Mouse (Mus musculus): ENCODE measurements around the gene Elfn1. TPM values are rescaled to one million over a fixed set of nuclear protein-coding genes. Genes with fewer than 3 reads are reported as not detected.

The Elfn1 gene
- polyA plus RNA-seq, 1 experiment from 2014 or later: 2.7 TPM

GRCm38 (mm10) chr5:139949363-139949762 lies 41.6 kb downstream of the Elfn1 start:
- H3K4me1 ChIP-seq: peaks cover 15% of the 10 kb centered on the region
- no peaks in the 10 kb centered on the region for H3K36me3 ChIP-seq (replicated peaks)
- 47% methylated on average over 8 of the region's 8 CpGs for WGBS
- H3K27me3 ChIP-seq (replicated peaks): no peaks in the 10 kb centered on the region
- H3K9me3 ChIP-seq: no peaks in the 10 kb centered on the region
- ATAC-seq (replicated peaks): no peak
- H3K4me3 ChIP-seq: no peak overlapping the region
- H3K4me2 ChIP-seq: no peak overlapping the region
- H3K27ac ChIP-seq: 0 out of 2 replicates have a peak overlapping the region, but pooled peaks have one; percentile 25
- H3K9ac ChIP-seq: 0 out of 2 replicates have a peak overlapping the region, but pooled peaks have one; percentile 20

DNA sequence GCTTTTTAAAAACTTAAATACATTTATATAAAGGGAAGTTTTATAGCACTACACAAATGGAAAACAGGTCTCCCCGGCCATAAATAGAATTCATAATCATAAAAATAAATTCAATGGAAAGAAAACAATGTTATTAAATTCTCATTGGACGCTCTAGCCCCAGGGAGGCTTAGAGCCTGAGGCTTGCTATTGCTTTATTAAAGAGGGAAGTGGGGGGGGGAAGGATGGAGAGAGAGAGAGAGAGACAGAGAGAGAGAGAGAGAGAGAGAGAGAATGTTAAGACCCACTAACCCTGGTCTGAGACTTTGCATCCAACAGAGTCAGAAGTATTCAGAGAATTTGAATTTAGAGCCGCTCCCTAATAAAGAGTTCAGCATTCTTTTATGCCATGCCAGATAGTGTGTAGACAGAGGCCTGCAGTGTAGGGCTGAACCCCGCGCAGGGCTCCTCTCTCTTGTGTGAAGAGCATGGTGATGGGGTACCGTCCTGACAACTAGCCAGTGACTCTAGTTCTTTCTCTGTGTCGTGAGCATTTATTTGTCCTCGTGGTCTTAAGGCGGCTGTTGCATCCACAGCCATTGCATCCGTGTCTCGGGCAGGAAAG lies 42.3 kb downstream of the Elfn1 start:
- 51% methylated on average over 11 of the region's 11 CpGs for WGBS
- no peaks in the 10 kb centered on the region for H3K9me3 ChIP-seq
- no peak overlapping the region for H3K4me2 ChIP-seq
- H3K27ac ChIP-seq: 0 out of 2 replicates have a peak overlapping the region, but pooled peaks have one; percentile 38
- no peak overlapping the region for H3K9ac ChIP-seq
- peaks cover 15% of the 10 kb centered on the region for H3K4me1 ChIP-seq
- H3K27me3 ChIP-seq (replicated peaks): no peaks in the 10 kb centered on the region
- H3K36me3 ChIP-seq (replicated peaks): no peaks in the 10 kb centered on the region
- H3K4me3 ChIP-seq: no peak overlapping the region
- 0 out of 2 replicates have a peak, but pooled peaks have one; percentile 18 for ATAC-seq (replicated peaks)

GRCm38 (mm10) chr5:139956859-139957258 lies 49.1 kb downstream of the Elfn1 start:
- H3K27ac ChIP-seq: no peak overlapping the region
- no peak overlapping the region for H3K4me2 ChIP-seq
- 44% methylated on average over 10 of the region's 10 CpGs for whole genome bisulfite sequencing
- H3K36me3 ChIP-seq (replicated peaks): no peaks in the 10 kb centered on the region
- H3K9me3 ChIP-seq: no peaks in the 10 kb centered on the region
- H3K4me3 ChIP-seq: no peak overlapping the region
- no peak overlapping the region for H3K9ac ChIP-seq
- 0 out of 2 replicates have a peak, but pooled peaks cover 2% of the 10 kb centered on the region for H3K27me3 ChIP-seq (replicated peaks)
- no peak for ATAC-seq (replicated peaks)
- peaks cover 4% of the 10 kb centered on the region; the same call in 1 of the 2 replicates for H3K4me1 ChIP-seq

GRCm38 (mm10) chr5:139959741-139960140 lies 52.0 kb downstream of the Elfn1 start:
- Histone ChIP-seq H3K36me3 (replicated peaks) (no peaks in the 10 kb centered on the region), H3K27me3 (replicated peaks) (0 out of 2 replicates have a peak, but pooled peaks cover 2% of the 10 kb centered on the region), H3K4me1 (peaks cover 4% of the 10 kb centered on the region; the same call in 1 of the 2 replicates), H3K4me3 (no peak overlapping the region), H3K9ac (no peak overlapping the region), H3K9me3 (no peaks in the 10 kb centered on the region), H3K4me2 (no peak overlapping the region), H3K27ac (no peak overlapping the region)
- WGBS: 93% methylated on average over 4 of the region's 4 CpGs
- ATAC-seq (replicated peaks): no peak

DNA sequence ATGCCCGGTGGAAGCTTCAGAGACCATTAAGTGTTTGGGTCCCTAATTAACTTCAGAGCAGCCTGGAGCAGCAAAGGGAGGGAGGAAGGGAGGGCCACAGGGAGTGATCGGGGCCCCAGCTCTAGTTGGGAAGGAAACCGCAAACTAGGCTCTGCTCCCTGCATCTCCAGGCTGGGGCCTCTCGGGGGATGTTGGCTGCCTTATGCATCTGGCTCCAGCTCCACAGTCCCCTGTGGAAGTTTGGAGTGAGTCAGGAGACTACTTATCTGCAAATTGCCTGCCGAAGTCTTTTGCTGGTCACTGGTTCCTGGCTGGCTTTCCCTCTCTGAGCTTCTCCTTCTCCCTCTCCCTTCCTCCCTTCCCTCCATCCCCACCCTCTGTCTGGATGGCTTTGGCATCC lies 56.6 kb downstream of the Elfn1 start:
- Histone ChIP-seq H3K27ac (no peak overlapping the region), H3K4me1 (no peaks in the 10 kb centered on the region), H3K27me3 (replicated peaks) (no peaks in the 10 kb centered on the region), H3K4me2 (no peak overlapping the region), H3K36me3 (replicated peaks) (no peaks in the 10 kb centered on the region), H3K9ac (no peak overlapping the region), H3K4me3 (no peak overlapping the region), H3K9me3 (no peaks in the 10 kb centered on the region)
- no peak for ATAC-seq (replicated peaks)
- WGBS: 58% methylated on average over 5 of the region's 5 CpGs

GRCm38 (mm10) chr5:139965596-139965995 lies 57.9 kb downstream of the Elfn1 start:
- Histone ChIP-seq H3K4me3 (no peak overlapping the region), H3K27me3 (replicated peaks) (no peaks in the 10 kb centered on the region), H3K4me2 (no peak overlapping the region), H3K4me1 (no peaks in the 10 kb centered on the region), H3K9ac (no peak overlapping the region), H3K36me3 (replicated peaks) (no peaks in the 10 kb centered on the region), H3K9me3 (no peaks in the 10 kb centered on the region), H3K27ac (no peak overlapping the region)
- 92% methylated on average over 14 of the region's 14 CpGs for WGBS
- ATAC-seq (replicated peaks): no peak

DNA sequence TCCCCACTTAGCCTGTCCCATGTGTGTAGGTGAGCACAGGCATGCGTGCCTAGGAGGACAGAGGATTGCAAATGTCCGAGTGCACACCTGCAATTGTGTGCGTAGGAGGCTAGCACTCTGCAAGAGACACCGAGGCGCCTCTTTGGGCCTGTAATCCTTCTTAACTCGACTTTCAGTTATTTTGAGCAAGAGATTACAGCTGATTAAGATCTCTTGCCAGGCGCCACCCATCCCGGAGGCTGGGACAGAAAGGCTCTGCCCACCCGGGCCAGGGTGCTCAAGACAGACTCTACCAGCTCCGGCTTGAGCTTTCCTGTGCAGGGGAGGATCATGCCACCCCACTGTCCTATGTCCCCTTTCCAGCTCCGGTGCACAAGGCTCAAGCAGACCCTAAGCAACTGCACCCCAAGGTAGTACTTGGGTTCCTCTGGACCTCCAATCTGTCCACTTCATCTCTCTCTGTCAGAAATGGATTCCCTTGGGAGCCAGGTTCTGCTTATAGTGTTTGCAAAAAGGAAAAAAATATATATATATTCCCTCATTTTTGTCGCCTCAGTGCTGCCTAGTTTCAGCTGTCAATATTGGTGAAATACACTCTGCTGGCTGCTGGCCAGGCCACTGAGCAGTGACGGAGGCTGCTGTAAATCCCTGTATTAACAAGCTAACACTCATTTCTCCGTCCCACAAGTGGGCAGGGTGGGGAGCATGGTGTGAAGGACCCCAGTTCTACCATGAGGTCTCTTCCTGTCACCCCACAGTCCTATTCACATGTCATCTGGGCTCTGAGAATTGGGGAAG lies 61.6 kb downstream of the Elfn1 start:
- no peaks in the 10 kb centered on the region for H3K9me3 ChIP-seq
- WGBS: 71% methylated on average over 14 of the region's 14 CpGs
- H3K27ac ChIP-seq: no peak overlapping the region
- no peak overlapping the region for H3K9ac ChIP-seq
- no peaks in the 10 kb centered on the region for H3K4me1 ChIP-seq
- H3K27me3 ChIP-seq (replicated peaks): no peaks in the 10 kb centered on the region; the same call in 1 of the 2 replicates
- H3K4me3 ChIP-seq: no peak overlapping the region
- ATAC-seq (replicated peaks): no peak
- no peak overlapping the region for H3K4me2 ChIP-seq
- H3K36me3 ChIP-seq (replicated peaks): no peaks in the 10 kb centered on the region

DNA sequence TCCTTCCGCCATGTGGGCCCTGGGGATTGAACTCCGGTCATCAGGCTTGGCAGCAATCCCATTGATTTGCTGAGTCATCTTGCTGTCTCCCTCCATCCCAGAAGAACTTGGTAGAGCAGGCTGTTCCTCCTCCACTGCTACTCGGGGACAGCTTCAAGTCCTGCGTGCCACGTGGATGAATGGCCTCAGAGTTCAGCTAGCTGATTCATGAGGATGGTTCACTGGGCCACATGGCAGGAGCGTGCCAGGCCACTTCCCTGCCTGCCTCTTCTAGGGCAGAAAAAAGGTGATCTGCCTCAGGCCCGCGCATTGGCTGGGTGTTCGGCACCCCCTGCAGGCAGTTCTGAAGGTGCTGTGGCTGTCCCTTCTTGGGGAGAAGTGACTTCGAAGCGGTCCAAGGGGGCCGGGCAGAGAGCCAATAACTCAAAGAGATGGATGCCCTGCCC lies 62.5 kb downstream of the Elfn1 start:
- no peaks in the 10 kb centered on the region for H3K36me3 ChIP-seq (replicated peaks)
- H3K9ac ChIP-seq: no peak overlapping the region
- no peaks in the 10 kb centered on the region for H3K4me1 ChIP-seq
- H3K4me2 ChIP-seq: no peak overlapping the region
- no peaks in the 10 kb centered on the region; the same call in 1 of the 2 replicates for H3K27me3 ChIP-seq (replicated peaks)
- no peak for ATAC-seq (replicated peaks)
- H3K9me3 ChIP-seq: no peaks in the 10 kb centered on the region
- no peak overlapping the region for H3K4me3 ChIP-seq
- no peak overlapping the region for H3K27ac ChIP-seq
- 66% methylated on average over 12 of the region's 12 CpGs for WGBS

DNA sequence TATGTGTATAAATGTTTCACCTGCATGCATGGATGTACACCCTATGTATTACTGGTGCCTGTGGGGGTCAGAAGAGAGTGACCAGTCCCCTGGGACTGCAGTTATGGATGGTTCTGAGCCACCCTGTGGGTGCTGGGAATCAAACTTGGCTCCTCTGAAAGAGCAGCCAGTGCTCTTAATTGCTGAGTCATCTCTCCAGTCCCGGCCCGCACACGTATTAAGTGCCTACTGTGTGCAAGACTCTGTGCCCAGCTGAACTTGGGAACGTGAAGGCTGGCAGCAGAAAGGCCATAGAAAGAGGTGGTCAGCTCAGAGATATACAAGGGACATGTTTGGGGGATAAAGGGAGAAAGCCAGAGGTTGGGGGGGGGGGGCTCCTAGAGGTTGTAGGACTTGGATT lies 68.8 kb downstream of the Elfn1 start:
- H3K27me3 ChIP-seq (replicated peaks): no peaks in the 10 kb centered on the region; the same call in 1 of the 2 replicates
- H3K9me3 ChIP-seq: no peaks in the 10 kb centered on the region
- no peak overlapping the region for H3K4me3 ChIP-seq
- H3K9ac ChIP-seq: no peak overlapping the region
- H3K27ac ChIP-seq: no peak overlapping the region
- ATAC-seq (replicated peaks): no peak
- no peaks in the 10 kb centered on the region for H3K36me3 ChIP-seq (replicated peaks)
- no peak overlapping the region for H3K4me2 ChIP-seq
- H3K4me1 ChIP-seq: peaks cover 14% of the 10 kb centered on the region
- WGBS: 84% methylated on average over 4 of the region's 4 CpGs

DNA sequence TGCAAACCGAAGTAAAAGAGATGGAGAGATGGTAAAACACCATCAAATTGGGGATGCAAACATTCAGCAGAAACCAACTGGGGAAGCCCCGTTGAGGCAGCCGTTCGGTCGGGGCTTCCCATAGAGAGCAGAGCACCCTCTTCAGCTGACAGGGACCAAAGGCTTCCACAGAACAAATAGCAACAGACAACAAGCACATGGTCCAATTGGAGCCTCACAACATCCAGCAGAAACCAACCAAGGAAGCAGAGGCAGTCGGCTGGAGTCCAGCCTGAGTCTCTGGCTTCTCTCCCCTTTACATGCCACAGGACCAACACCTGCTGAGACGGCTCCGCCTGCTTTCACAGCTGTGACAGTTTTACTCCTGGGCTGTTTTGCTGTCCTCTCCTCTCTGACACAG lies 69.7 kb downstream of the Elfn1 start:
- H3K27me3 ChIP-seq (replicated peaks): no peaks in the 10 kb centered on the region; the same call in 1 of the 2 replicates
- ATAC-seq (replicated peaks): no peak
- H3K4me1 ChIP-seq: peaks cover 14% of the 10 kb centered on the region
- H3K4me2 ChIP-seq: no peak overlapping the region
- 45% methylated on average over 8 of the region's 8 CpGs for WGBS
- H3K9me3 ChIP-seq: no peaks in the 10 kb centered on the region
- H3K36me3 ChIP-seq (replicated peaks): no peaks in the 10 kb centered on the region
- H3K9ac ChIP-seq: no peak overlapping the region
- no peak overlapping the region for H3K4me3 ChIP-seq
- no peak overlapping the region for H3K27ac ChIP-seq

DNA sequence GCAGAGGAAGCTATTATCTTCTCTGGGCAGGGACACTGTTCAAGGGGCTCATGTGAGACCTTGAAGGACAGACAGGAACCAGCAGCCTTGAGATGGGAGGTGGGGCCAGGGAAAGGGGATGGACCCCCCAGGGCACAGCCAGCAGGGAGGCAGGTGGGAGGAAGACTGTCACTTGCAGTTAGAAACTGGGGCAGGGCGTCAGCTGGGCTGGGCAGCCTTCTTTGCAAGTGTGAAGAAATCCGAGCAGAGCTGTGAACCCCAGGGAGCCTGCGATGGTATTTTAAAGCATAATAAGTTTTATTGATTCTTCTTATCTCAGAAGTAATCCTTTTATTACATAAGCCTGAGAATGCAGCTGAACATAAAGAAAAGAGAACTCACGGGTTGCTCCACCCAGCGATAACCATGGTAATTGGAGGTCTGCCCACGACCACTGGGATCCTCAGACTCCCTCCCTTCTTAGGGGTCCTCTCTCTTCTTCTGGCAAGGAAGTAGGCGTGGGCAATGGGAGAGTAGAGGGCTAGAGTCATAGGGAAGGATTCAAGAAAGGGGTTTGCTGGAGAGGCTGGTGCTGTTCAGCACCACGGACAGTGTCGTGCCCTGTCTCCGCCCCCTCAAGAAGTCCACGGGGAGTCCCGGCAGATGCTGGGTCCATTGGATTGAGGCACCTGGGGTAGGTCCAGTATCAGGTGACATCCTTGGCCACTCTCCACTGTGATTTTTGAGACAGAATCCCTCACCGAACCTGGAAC lies 71.0 kb downstream of the Elfn1 start:
- Histone ChIP-seq H3K4me3 (no peak overlapping the region), H3K27me3 (replicated peaks) (no peaks in the 10 kb centered on the region), H3K9me3 (no peaks in the 10 kb centered on the region), H3K4me2 (0 out of 2 replicates have a peak overlapping the region, but pooled peaks have one; percentile 5), H3K36me3 (replicated peaks) (no peaks in the 10 kb centered on the region), H3K27ac (no peak overlapping the region), H3K9ac (no peak overlapping the region), H3K4me1 (peaks cover 14% of the 10 kb centered on the region)
- 6% methylated on average over 13 of the region's 13 CpGs for WGBS
- ATAC-seq (replicated peaks): 0 out of 2 replicates have a peak, but pooled peaks have one; percentile 24

GRCm38 (mm10) chr5:139979371-139979770 lies 71.6 kb downstream of the Elfn1 start:
- Histone ChIP-seq H3K9ac (no peak overlapping the region), H3K36me3 (replicated peaks) (no peaks in the 10 kb centered on the region), H3K4me3 (no peak overlapping the region), H3K27me3 (replicated peaks) (no peaks in the 10 kb centered on the region), H3K27ac (no peak overlapping the region), H3K4me1 (peaks cover 14% of the 10 kb centered on the region), H3K4me2 (no peak overlapping the region), H3K9me3 (no peaks in the 10 kb centered on the region)
- WGBS: 63% methylated on average over 8 of the region's 9 CpGs
- peak; percentile 50; the same call in 1 of the 2 replicates for ATAC-seq (replicated peaks)
